Mouse (Mus musculus) C2C12 (cell line): ENCODE measurements around the gene Mif4gd. TPM values are rescaled to one million over a fixed set of nuclear protein-coding genes. Genes with fewer than 3 reads are reported as not detected.

Experiments
- H3K27me3 ChIP-seq: one replicate; pipeline ENCODE4 v1.6.1; 2011; ENCODE audit not compliant: control insufficient read depth, insufficient read depth, insufficient read length
- H3K36me3 ChIP-seq: one replicate; pipeline ENCODE4 v1.6.1; 2011; ENCODE audit not compliant: control insufficient read depth, insufficient read depth
- H3K4me3 ChIP-seq: one replicate; pipeline ENCODE4 v1.5.1; 2011; ENCODE audit warnings: mild to moderate bottlenecking, control low read depth; ENCODE audit not compliant: poor library complexity, insufficient read depth, severe bottlenecking
- H3K79me2 ChIP-seq: one replicate; pipeline ENCODE4 v1.6.1; 2011; ENCODE audit not compliant: control insufficient read depth, insufficient read depth
- H3K79me3 ChIP-seq: one replicate; pipeline ENCODE4 v1.6.1; 2011; ENCODE audit warnings: low read depth, control low read depth
- H3ac ChIP-seq: one replicate; pipeline ENCODE3; 2011; ENCODE audit warnings: low read depth; ENCODE audit not compliant: control insufficient read depth, insufficient read length
- CEBPB ChIP-seq: IDR thresholded peaks from one replicate; pipeline ENCODE4 v1.6.1; 2011; ENCODE audit warnings: low read depth, mild to moderate bottlenecking, control low read depth, moderate library complexity
- CTCF ChIP-seq: IDR thresholded peaks from one replicate; pipeline ENCODE4 v1.5.1; 2011; ENCODE audit not compliant: control insufficient read depth, insufficient read depth, insufficient read length
- FOSL1 ChIP-seq: IDR thresholded peaks from one replicate; pipeline ENCODE4 v1.8.0; 2011; ENCODE audit warnings: mild to moderate bottlenecking, low read length; ENCODE audit not compliant: poor library complexity, insufficient read depth, severe bottlenecking
- MAX ChIP-seq: IDR thresholded peaks from one replicate; pipeline ENCODE4 v1.6.1; 2011; ENCODE audit warnings: mild to moderate bottlenecking, control low read depth
- MYOD1 ChIP-seq: IDR thresholded peaks from one replicate; pipeline ENCODE4 v1.6.1; 2011; ENCODE audit warnings: low read depth; ENCODE audit not compliant: control insufficient read depth, insufficient read length
- MYOG ChIP-seq: IDR thresholded peaks from one replicate; pipeline ENCODE4 v1.6.1; 2011; ENCODE audit not compliant: control insufficient read depth, insufficient read length; ENCODE audit errors: extremely low read depth
- USF1 ChIP-seq: IDR thresholded peaks from one replicate; pipeline ENCODE4 v1.6.1; 2011; ENCODE audit warnings: low read depth, mild to moderate bottlenecking, control low read depth, moderate library complexity
- long read RNA-seq, 2 experiments: library from polyadenylated mRNA; unstranded; transcript quantifications; one replicate each; pipeline ENCODE4 v2.0.0; 2019 to 2020
- polyA plus RNA-seq: library from polyadenylated mRNA; unstranded; fragments of >200 nt; fragmentation: generic; extraction: Trizol; gene quantifications from one replicate; pipeline ENCODE4 v1.2.1, GENCODE M21; 2012; ENCODE audit warnings: missing spikeins

Mif4gd gene
- polyA plus RNA-seq = 13.4 TPM
- long read RNA-seq, experiment 1, transcript Mif4gd-201 (6 exons, 1,372 nt) = major isoform, 13 of 21 reads
- long read RNA-seq, experiment 1, partial matches to known transcripts = 2 of 21 reads
- long read RNA-seq, experiment 1, other reads (novel, unspliced or antisense) = 4 of 21 reads
- long read RNA-seq, experiment 2, transcript Mif4gd-201 (6 exons, 1,372 nt) = major isoform, 18 of 33 reads
- long read RNA-seq, experiment 2, partial matches to known transcripts = 2 of 33 reads
- long read RNA-seq, experiment 2, other reads (novel, unspliced or antisense) = 7 of 33 reads

DNA sequence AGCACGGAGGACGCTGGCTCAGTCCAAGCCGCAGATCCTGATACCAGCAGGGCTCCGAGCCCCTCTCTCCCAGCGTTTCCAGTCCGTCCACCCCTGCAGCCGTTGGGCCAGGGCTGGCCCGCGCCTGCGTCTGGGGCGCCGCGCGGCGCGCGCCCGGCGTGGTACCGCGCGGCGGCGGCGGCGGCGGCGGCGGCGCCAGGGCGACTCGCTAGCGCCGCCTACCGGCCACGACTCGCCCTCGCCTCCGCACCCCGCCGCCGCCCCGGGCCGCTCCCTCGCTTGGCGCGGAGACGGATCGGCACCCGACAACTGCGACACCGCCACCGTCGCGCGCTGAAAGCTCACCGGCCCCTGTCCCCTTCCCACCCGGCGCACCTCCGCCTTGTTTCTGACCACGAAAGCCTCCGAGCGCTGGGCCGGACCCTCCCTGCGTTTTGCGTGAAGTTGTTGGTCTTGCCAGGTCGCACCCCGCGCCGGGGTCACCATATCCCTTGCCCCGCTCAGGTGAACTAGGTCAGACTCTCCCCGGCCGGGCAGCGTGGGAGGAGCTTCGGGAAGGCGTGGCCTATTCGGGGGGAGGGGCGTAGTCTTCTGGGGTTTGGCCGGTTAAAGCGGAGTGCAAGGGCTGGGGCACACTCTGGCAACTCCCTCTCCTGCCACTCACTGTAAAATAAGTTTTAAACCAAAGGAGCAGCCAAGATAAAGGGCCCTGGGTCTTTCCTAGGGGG, at the start of gene Mif4gd:
Gene Mif4gd (minus strand): TSS at position 560 of the 728 bp plus-strand sequence.
- H3ac ChIP-seq = peak within 1 kb of the TSS; percentile 76
- no peaks in the 10 kb centered on the region for H3K79me3 ChIP-seq
- peaks cover 14% of the 10 kb centered on the region for H3K36me3 ChIP-seq
- no peaks in the 10 kb centered on the region for H3K79me2 ChIP-seq
- TF ChIP-seq CTCF (peak; percentile 94), CEBPB (no peak)
- H3K27me3 ChIP-seq = no peaks in the 10 kb centered on the region
- H3K4me3 ChIP-seq = peak within 1 kb of the TSS; percentile 59

DNA sequence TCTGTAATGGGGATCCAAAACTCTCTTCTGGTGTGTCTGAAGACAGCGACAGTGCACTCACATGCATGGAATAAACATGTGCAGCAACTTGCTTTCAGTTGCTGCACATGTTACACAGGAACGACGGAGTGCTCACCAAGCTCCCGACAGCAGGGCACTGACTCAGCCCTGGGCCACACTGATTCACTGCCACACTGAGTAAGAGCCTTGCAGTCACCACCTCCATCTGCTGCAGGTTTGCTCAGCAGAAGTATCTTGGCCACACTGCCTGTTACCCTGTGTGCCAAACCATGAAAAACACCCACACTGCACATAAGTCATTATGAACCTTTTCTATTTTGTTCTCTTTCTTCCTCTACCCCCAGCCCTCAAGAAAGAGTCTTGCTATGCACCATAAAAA, 47.6 kb upstream of the Mif4gd start:
- H3K36me3 ChIP-seq = peaks cover 10% of the 10 kb centered on the region
- H3K79me2 ChIP-seq = peaks cover 77% of the 10 kb centered on the region
- no peak overlapping the region for H3K4me3 ChIP-seq
- peaks cover 41% of the 10 kb centered on the region for H3K79me3 ChIP-seq
- TF ChIP-seq FOSL1 = no peak
- TF ChIP-seq CEBPB = no peak
- TF ChIP-seq MYOG = no peak
- no peak for TF ChIP-seq CTCF
- peak; percentile 18 for TF ChIP-seq MAX
- no peak overlapping the region for H3ac ChIP-seq
- H3K27me3 ChIP-seq = no peaks in the 10 kb centered on the region

DNA sequence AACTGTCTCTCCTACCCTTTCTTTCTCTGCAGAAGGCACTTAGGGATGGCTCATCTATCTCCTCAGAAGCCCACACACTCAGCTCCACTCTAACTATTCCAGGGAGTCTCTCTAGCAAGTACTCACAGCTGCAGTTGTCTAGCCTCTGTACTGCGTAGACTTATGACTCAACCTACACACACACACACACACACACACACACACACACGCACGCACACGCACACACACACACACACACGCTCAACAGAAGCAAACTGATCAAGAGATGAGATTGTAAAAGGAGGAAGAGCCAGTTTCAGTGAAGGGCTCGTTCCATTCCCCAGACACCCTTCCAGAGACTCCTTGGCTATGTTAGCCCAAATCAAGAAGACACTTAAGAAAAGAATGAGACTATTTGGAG, 45.8 kb upstream of the Mif4gd start:
- H3K79me2 ChIP-seq = peaks cover 59% of the 10 kb centered on the region
- H3K27me3 ChIP-seq = no peaks in the 10 kb centered on the region
- no peak overlapping the region for H3ac ChIP-seq
- no peak overlapping the region for H3K4me3 ChIP-seq
- H3K79me3 ChIP-seq = peaks cover 29% of the 10 kb centered on the region
- peaks cover 22% of the 10 kb centered on the region for H3K36me3 ChIP-seq
- no peak for TF ChIP-seq CTCF
- no peak for TF ChIP-seq MYOD1
- TF ChIP-seq MYOG = no peak
- no peak for TF ChIP-seq FOSL1
- no peak for TF ChIP-seq CEBPB
- TF ChIP-seq USF1 = no peak
- no peak for TF ChIP-seq MAX

DNA sequence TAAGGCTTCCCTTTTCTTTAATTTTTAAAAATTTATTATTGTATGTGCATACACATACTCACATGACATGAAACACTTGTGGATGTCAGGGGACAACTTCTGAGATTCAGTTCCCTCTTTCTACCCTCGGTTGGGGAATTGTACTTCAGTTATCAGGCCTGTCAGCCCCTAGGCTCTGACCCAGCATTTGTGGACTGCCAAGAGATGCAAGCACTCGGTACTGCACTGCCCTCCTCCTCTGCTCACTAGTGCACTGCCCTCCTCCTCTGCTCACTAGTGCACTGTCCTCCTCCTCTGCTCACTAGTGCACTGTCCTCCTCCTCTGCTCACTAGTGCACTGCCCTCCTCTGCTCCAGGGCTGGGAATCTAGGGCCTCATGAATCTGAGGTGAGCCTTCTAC, 41.4 kb upstream of the Mif4gd start:
- Histone ChIP-seq H3K79me2 (peaks cover 17% of the 10 kb centered on the region), H3K27me3 (no peaks in the 10 kb centered on the region), H3K4me3 (no peak overlapping the region), H3ac (no peak overlapping the region), H3K79me3 (peaks cover 6% of the 10 kb centered on the region), H3K36me3 (peaks cover 29% of the 10 kb centered on the region)
- TF ChIP-seq CTCF (no peak), MAX (no peak), MYOD1 (no peak), MYOG (no peak), CEBPB (no peak), FOSL1 (no peak), USF1 (no peak)

DNA sequence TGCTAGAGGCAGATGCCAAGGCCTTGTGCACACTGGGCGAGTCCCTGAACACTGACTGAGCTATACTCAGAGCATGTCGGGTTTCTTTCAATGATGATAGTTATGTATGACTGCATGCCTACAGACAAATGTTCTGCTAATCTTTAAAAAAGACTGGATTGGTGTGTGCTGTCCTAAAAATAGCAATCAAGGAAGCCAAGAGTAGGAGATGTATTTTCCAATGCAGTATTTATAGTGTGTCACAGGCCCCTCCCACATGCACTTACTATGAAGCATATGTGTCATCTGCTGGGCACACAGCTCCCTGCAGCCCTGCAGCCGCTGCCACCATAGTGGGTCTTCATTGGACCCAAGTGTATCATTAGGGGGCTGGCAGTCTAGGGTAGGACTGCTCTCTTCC, 40.4 kb upstream of the Mif4gd start:
- TF ChIP-seq CEBPB (no peak), USF1 (no peak), FOSL1 (no peak), MYOG (no peak), MYOD1 (no peak), MAX (no peak), CTCF (no peak)
- Histone ChIP-seq H3K36me3 (peaks cover 38% of the 10 kb centered on the region), H3K79me2 (peaks cover 8% of the 10 kb centered on the region), H3K27me3 (no peaks in the 10 kb centered on the region), H3ac (no peak overlapping the region), H3K79me3 (peaks cover 2% of the 10 kb centered on the region), H3K4me3 (no peak overlapping the region)
